Mouse (Mus musculus) lung, embryonic 14.5 days (tissue): ENCODE measurements around the gene Gm1043. TPM values are rescaled to one million over a fixed set of nuclear protein-coding genes. Genes with fewer than 3 reads are reported as not detected.

Source experiments
- ATAC-seq: fragments of 200-750 bp; cut with Nextera tagmentation; 2 replicates; pipeline ENCODE4 v1.8.0; 2017; ENCODE audit warnings: mild to moderate bottlenecking, moderate TSS enrichment, moderate library complexity; ENCODE audit not compliant: insufficient read depth
- DNase-seq: peaks from one replicate; pipeline ENCODE4 v3.0.0-alpha.2; 2015
- H3K27ac ChIP-seq: fragments of 300-500 bp; sonication (generic); 2 replicates; pipeline ENCODE4 v1.5.1; 2014; ENCODE audit warnings: low read depth, mild to moderate bottlenecking, moderate library complexity
- H3K27me3 ChIP-seq: fragments of 300-500 bp; sonication (generic); 2 replicates; pipeline ENCODE4 v1.6.1; 2014; ENCODE audit warnings: low read length, control low read depth; ENCODE audit not compliant: insufficient read depth
- H3K36me3 ChIP-seq: fragments of 300-500 bp; sonication (generic); 2 replicates; pipeline ENCODE4 v1.6.1; 2014; ENCODE audit warnings: control low read depth; ENCODE audit not compliant: insufficient read depth
- H3K4me1 ChIP-seq: fragments of 300-500 bp; sonication (generic); 2 replicates; pipeline ENCODE4 v1.6.1; 2014; ENCODE audit warnings: antibody characterized with exemption, control low read depth; ENCODE audit not compliant: insufficient read depth
- H3K4me2 ChIP-seq: fragments of 300-500 bp; sonication (generic); 2 replicates; pipeline ENCODE4 v1.6.1; 2014; ENCODE audit warnings: mild to moderate bottlenecking
- H3K4me3 ChIP-seq: fragments of 300-500 bp; sonication (generic); 2 replicates; pipeline ENCODE4 v1.5.1; 2014; ENCODE audit warnings: low read depth, low read length
- H3K9ac ChIP-seq: fragments of 300-500 bp; sonication (generic); 2 replicates; pipeline ENCODE4 v1.6.1; 2014
- H3K9me3 ChIP-seq: fragments of 300-500 bp; sonication (generic); 2 replicates; pipeline ENCODE4 v1.6.1; 2016; ENCODE audit warnings: low read depth, low read length, control low read depth
- CTCF ChIP-seq: IDR thresholded peaks from 2 replicates; pipeline ENCODE4 v1.5.1; 2016; ENCODE audit warnings: antibody characterized with exemption, low read depth
- WGBS: fragments of 180-500 bp; shearing (Covaris S2); extraction: QIAGEN DNeasy Blood & Tissue Kit; methylation state at CpG from one replicate; pipeline ENCODE4 v1.1.7; 2014; 5-methylcytosine and 5-hydroxymethylcytosine counted together
- polyA plus RNA-seq: library from polyadenylated mRNA; unstranded; fragments of >200 nt; fragmentation: Nextera tagmentation; extraction: Ambion mirVana; gene quantifications from 2 replicates; pipeline ENCODE4 v1.2.1, GENCODE M21; 2014

Gene Gm1043
- polyA plus RNA-seq, 1 experiment from 2014 or later, result not detected

GRCm38 (mm10) chr5:37251596-37251995 is 166.4 kb downstream of the Gm1043 start:
- no peaks in the 10 kb centered on the region for H3K4me1 ChIP-seq
- H3K4me2 ChIP-seq, result no peak overlapping the region
- ATAC-seq (no peak), DNase-seq (no peak)
- H3K36me3 ChIP-seq, result no peaks in the 10 kb centered on the region
- no peak overlapping the region for H3K27ac ChIP-seq
- WGBS, result 56% methylated on average over 3 of the region's 3 CpGs
- H3K4me3 ChIP-seq, result no peak overlapping the region
- no peaks in the 10 kb centered on the region for H3K9me3 ChIP-seq
- H3K27me3 ChIP-seq, result peaks cover 11% of the 10 kb centered on the region
- no peak overlapping the region for H3K9ac ChIP-seq
- TF ChIP-seq CTCF, result no peak

- H3K9me3 ChIP-seq, result no peaks in the 10 kb centered on the region
- H3K27ac ChIP-seq, result no peak overlapping the region
- peaks cover 6% of the 10 kb centered on the region; the same call in 1 of the 2 replicates for H3K27me3 ChIP-seq
- H3K4me2 ChIP-seq, result no peak overlapping the region
- TF ChIP-seq CTCF, result no peak
- H3K4me1 ChIP-seq, result no peaks in the 10 kb centered on the region
- H3K9ac ChIP-seq, result no peak overlapping the region
- DNase-seq, result no peak
- 78% methylated on average over 9 of the region's 9 CpGs for WGBS
- no peak for ATAC-seq
- H3K36me3 ChIP-seq, result no peaks in the 10 kb centered on the region
- H3K4me3 ChIP-seq, result no peak overlapping the region
Observed at GRCm38 (mm10) chr5:37252101-37252804, 167.1 kb downstream of the Gm1043 start.

GRCm38 (mm10) chr5:37254523-37254922 is 169.4 kb downstream of the Gm1043 start:
- no peaks in the 10 kb centered on the region for H3K36me3 ChIP-seq
- no peaks in the 10 kb centered on the region for H3K4me1 ChIP-seq
- 76% methylated on average over 4 of the region's 4 CpGs for WGBS
- no peaks in the 10 kb centered on the region for H3K27me3 ChIP-seq
- TF ChIP-seq CTCF, result no peak
- ATAC-seq (no peak), DNase-seq (no peak)
- H3K4me2 ChIP-seq, result no peak overlapping the region
- H3K4me3 ChIP-seq, result no peak overlapping the region
- no peak overlapping the region for H3K9ac ChIP-seq
- H3K27ac ChIP-seq, result no peak overlapping the region
- no peaks in the 10 kb centered on the region for H3K9me3 ChIP-seq

GRCm38 (mm10) chr5:37256823-37257222 is 171.7 kb downstream of the Gm1043 start:
- Histone ChIP-seq H3K27me3 (no peaks in the 10 kb centered on the region), H3K9me3 (no peaks in the 10 kb centered on the region), H3K4me2 (no peak overlapping the region), H3K9ac (no peak overlapping the region), H3K4me3 (no peak overlapping the region), H3K27ac (no peak overlapping the region), H3K36me3 (no peaks in the 10 kb centered on the region), H3K4me1 (no peaks in the 10 kb centered on the region)
- ATAC-seq (no peak), DNase-seq (peak; percentile 13)
- no peak for TF ChIP-seq CTCF
- whole genome bisulfite sequencing, result 61% methylated on average over 7 of the region's 7 CpGs

GRCm38 (mm10) chr5:37257243-37257642 is 172.1 kb downstream of the Gm1043 start:
- Histone ChIP-seq H3K4me2 (no peak overlapping the region), H3K4me1 (no peaks in the 10 kb centered on the region), H3K27me3 (no peaks in the 10 kb centered on the region), H3K9me3 (no peaks in the 10 kb centered on the region), H3K9ac (no peak overlapping the region), H3K4me3 (no peak overlapping the region), H3K36me3 (no peaks in the 10 kb centered on the region), H3K27ac (no peak overlapping the region)
- ATAC-seq, result no peak
- WGBS, result 49% methylated on average over 5 of the region's 5 CpGs
- DNase-seq, result peak; percentile 80
- TF ChIP-seq CTCF, result no peak

GRCm38 (mm10) chr5:37261734-37262133 is 176.6 kb downstream of the Gm1043 start:
- DNase-seq (no peak), ATAC-seq (no peak)
- no peak for TF ChIP-seq CTCF
- no peaks in the 10 kb centered on the region for H3K9me3 ChIP-seq
- H3K36me3 ChIP-seq, result no peaks in the 10 kb centered on the region
- H3K9ac ChIP-seq, result no peak overlapping the region
- no peaks in the 10 kb centered on the region for H3K4me1 ChIP-seq
- 56% methylated on average over 5 of the region's 5 CpGs for WGBS
- no peak overlapping the region for H3K4me2 ChIP-seq
- H3K27ac ChIP-seq, result no peak overlapping the region
- H3K27me3 ChIP-seq, result no peaks in the 10 kb centered on the region
- no peak overlapping the region for H3K4me3 ChIP-seq

- ATAC-seq (no peak), DNase-seq (no peak)
- H3K36me3 ChIP-seq, result no peaks in the 10 kb centered on the region
- H3K9ac ChIP-seq, result no peak overlapping the region
- no peak overlapping the region for H3K27ac ChIP-seq
- no peak for TF ChIP-seq CTCF
- no peaks in the 10 kb centered on the region for H3K4me1 ChIP-seq
- H3K4me2 ChIP-seq, result no peak overlapping the region
- 69% methylated on average over 6 of the region's 6 CpGs for WGBS
- no peak overlapping the region for H3K4me3 ChIP-seq
- no peaks in the 10 kb centered on the region for H3K27me3 ChIP-seq
- no peaks in the 10 kb centered on the region for H3K9me3 ChIP-seq
Observed at GRCm38 (mm10) chr5:37263816-37264215, 178.6 kb downstream of the Gm1043 start.

Other genes with a start within 250 kb of the Gm1043 start
- 0.07 and 0.22 TPM in 2 replicates for gene Ppp2r2c, start 216.9 kb upstream of the Gm1043 start, polyA plus RNA-seq
- 9.9 and 10.3 TPM in 2 replicates for gene Wfs1, start 96.2 kb upstream of the Gm1043 start, polyA plus RNA-seq
- gene Crmp1, start 156.6 kb downstream of the Gm1043 start, polyA plus RNA-seq, result 14.5 and 15.6 TPM in 2 replicates